Mouse (Mus musculus) liver, embryonic 14.5 days (tissue): Measurements from ENCODE around the gene Arhgap22.

Experiments
- CTCF ChIP-seq: IDR thresholded peaks from 2 replicates; pipeline ENCODE4 v1.5.1; 2016; ENCODE audit warnings: antibody characterized with exemption, low read depth, control low read depth
- EP300 ChIP-seq: IDR thresholded peaks from 2 replicates; pipeline ENCODE4 v1.6.1; 2016; ENCODE audit warnings: antibody characterized with exemption, low read depth

DNA sequence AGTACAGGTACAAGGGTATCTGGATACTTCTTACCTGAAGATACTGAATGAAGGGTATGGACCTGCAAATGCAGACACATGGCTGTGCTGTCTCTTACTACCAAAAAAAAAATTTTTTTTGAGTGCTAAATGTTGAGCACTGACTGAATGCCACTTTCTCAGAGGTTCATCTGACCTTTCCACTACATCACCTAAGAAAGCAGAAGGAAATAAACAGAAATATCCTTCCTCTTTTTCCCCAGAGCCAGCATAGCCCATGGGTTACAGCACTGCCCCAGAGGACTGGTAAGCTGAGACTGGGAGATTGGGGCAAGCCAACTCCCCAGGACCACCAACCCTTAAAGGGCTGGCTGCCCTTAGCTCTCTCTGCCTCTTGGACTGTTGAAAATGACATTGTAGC is 20.1 kb upstream of the Arhgap22 start:
- TF ChIP-seq CTCF, result no peak
- no peak for TF ChIP-seq EP300
